Mouse (Mus musculus): ENCODE results near the gene Rapgef1. TPM values are rescaled to one million over a fixed set of nuclear protein-coding genes. Genes with fewer than 3 reads are reported as not detected.

Gene Rapgef1
- total RNA-seq, 1 experiment, result 48.5 TPM

GRCm38 (mm10) chr2:29574187-29574586, 45.3 kb upstream of the Rapgef1 start:
- Histone ChIP-seq H3K9ac (ENCODE audit: insufficient read depth, low read depth, low read length, poor library complexity, severe bottlenecking) (no peak overlapping the region), H3K27ac (ENCODE audit: insufficient read depth, low read depth, low read length, poor library complexity, severe bottlenecking) (no peak overlapping the region), H3K36me3 (ENCODE audit: control insufficient read depth, insufficient read depth, low read length, poor library complexity, severe bottlenecking) (no peaks in the 10 kb centered on the region), H3K9me3 (ENCODE audit: control insufficient read depth, insufficient read depth, low read depth, low read length) (no peaks in the 10 kb centered on the region), H3K4me1 (ENCODE audit: control insufficient read depth in 2 of 2, insufficient read depth in 2 of 2, low read length in 2 of 2, poor library complexity in 1 of 2) (peaks cover 5 to 14% of the 10 kb centered on the region in 2 experiments; a peak in 3 of 4 replicates), H3K4me3 (ENCODE audit: insufficient read depth in 1 of 2, low read depth in 1 of 2, low read length in 2 of 2, poor library complexity in 1 of 2, severe bottlenecking in 1 of 2) (no peak overlapping the region)
- DNase-seq (ENCODE audit: low read depth, low spot score), result no peak
- in situ Hi-C loops (cut with MboI; ENCODE audit: low sequenced_read_pairs in 2 of 2, unreplicated experiment in 2 of 2), result no loop called here
- TF ChIP-seq MAFK (IDR thresholded peaks at IDR 0.05; ENCODE audit: insufficient read depth, low read depth, low read length), result no peak
- TF ChIP-seq ZC3H11A (IDR thresholded peaks at IDR 0.05; ENCODE audit: borderline replicate concordance, low read depth, low read length), result no peak
- TF ChIP-seq CHD2 (IDR thresholded peaks at IDR 0.05; ENCODE audit: low read depth, low read length), result no peak
- TF ChIP-seq HCFC1 (IDR thresholded peaks at IDR 0.05; ENCODE audit: borderline replicate concordance, insufficient read depth, low read length), result no peak
- TF ChIP-seq ZNF384 (IDR thresholded peaks at IDR 0.05; ENCODE audit: low read depth, low read length), result no peak

GRCm38 (mm10) chr2:29582415-29582814, 37.1 kb upstream of the Rapgef1 start:
- Histone ChIP-seq H3K27ac (ENCODE audit: insufficient read depth, low read depth, low read length, poor library complexity, severe bottlenecking) (no peak overlapping the region), H3K4me1 (ENCODE audit: control insufficient read depth in 2 of 2, insufficient read depth in 2 of 2, low read length in 2 of 2, poor library complexity in 1 of 2) (no peaks in the 10 kb centered on the region), H3K9me3 (ENCODE audit: control insufficient read depth, insufficient read depth, low read depth, low read length) (no peaks in the 10 kb centered on the region), H3K36me3 (ENCODE audit: control insufficient read depth, insufficient read depth, low read length, poor library complexity, severe bottlenecking) (no peaks in the 10 kb centered on the region), H3K4me3 (ENCODE audit: insufficient read depth in 1 of 2, low read depth in 1 of 2, low read length in 2 of 2, poor library complexity in 1 of 2, severe bottlenecking in 1 of 2) (no peak overlapping the region), H3K9ac (ENCODE audit: insufficient read depth, low read depth, low read length, poor library complexity, severe bottlenecking) (no peak overlapping the region)
- peak; percentile 83; the same call in 1 of the 2 replicates for TF ChIP-seq ZC3H11A (IDR thresholded peaks at IDR 0.05; ENCODE audit: borderline replicate concordance, low read depth, low read length)
- TF ChIP-seq HCFC1 (IDR thresholded peaks at IDR 0.05; ENCODE audit: borderline replicate concordance, insufficient read depth, low read length), result no peak
- in situ Hi-C loops (cut with MboI; ENCODE audit: low sequenced_read_pairs in 2 of 2, unreplicated experiment in 2 of 2), result loop anchor here in 1 of 2 experiments (25.0 kb wide), 1 partner anchor 370 kb away; no protein-coding TSS in a partner anchor
- peak; percentile 60 for DNase-seq (ENCODE audit: low read depth, low spot score)

- DNase-seq (ENCODE audit: low read depth, low spot score), result no peak
- no peaks in the 10 kb centered on the region for H3K9me3 ChIP-seq (ENCODE audit: control insufficient read depth, insufficient read depth, low read depth, low read length)
- H3K36me3 ChIP-seq (ENCODE audit: control insufficient read depth, insufficient read depth, low read length, poor library complexity, severe bottlenecking), result no peaks in the 10 kb centered on the region
- no peaks in the 10 kb centered on the region for H3K4me1 ChIP-seq (ENCODE audit: control insufficient read depth in 2 of 2, insufficient read depth in 2 of 2, low read length in 2 of 2, poor library complexity in 1 of 2)
- H3K27ac ChIP-seq (ENCODE audit: insufficient read depth, low read depth, low read length, poor library complexity, severe bottlenecking), result no peak overlapping the region
- in situ Hi-C loops (cut with MboI; ENCODE audit: low sequenced_read_pairs in 2 of 2, unreplicated experiment in 2 of 2), result loop anchor here in 1 of 2 experiments (25.0 kb wide), 1 partner anchor 374 kb away; no protein-coding TSS in a partner anchor
- no peak overlapping the region for H3K9ac ChIP-seq (ENCODE audit: insufficient read depth, low read depth, low read length, poor library complexity, severe bottlenecking)
- no peak for TF ChIP-seq ZC3H11A (IDR thresholded peaks at IDR 0.05; ENCODE audit: borderline replicate concordance, low read depth, low read length)
- no peak for TF ChIP-seq ZNF384 (IDR thresholded peaks at IDR 0.05; ENCODE audit: low read depth, low read length)
- TF ChIP-seq MAFK (IDR thresholded peaks at IDR 0.05; ENCODE audit: insufficient read depth, low read depth, low read length), result no peak
- TF ChIP-seq CHD2 (IDR thresholded peaks at IDR 0.05; ENCODE audit: low read depth, low read length), result no peak
- TF ChIP-seq HCFC1 (IDR thresholded peaks at IDR 0.05; ENCODE audit: borderline replicate concordance, insufficient read depth, low read length), result no peak
- no peak overlapping the region for H3K4me3 ChIP-seq (ENCODE audit: insufficient read depth in 1 of 2, low read depth in 1 of 2, low read length in 2 of 2, poor library complexity in 1 of 2, severe bottlenecking in 1 of 2)
Observed at GRCm38 (mm10) chr2:29586017-29586702, 33.4 kb upstream of the Rapgef1 start.

- Histone ChIP-seq H3K4me1 (ENCODE audit: control insufficient read depth in 2 of 2, insufficient read depth in 2 of 2, low read length in 2 of 2, poor library complexity in 1 of 2) (no peaks in the 10 kb centered on the region), H3K36me3 (ENCODE audit: control insufficient read depth, insufficient read depth, low read length, poor library complexity, severe bottlenecking) (no peaks in the 10 kb centered on the region), H3K27ac (ENCODE audit: insufficient read depth, low read depth, low read length, poor library complexity, severe bottlenecking) (no peak overlapping the region), H3K9ac (ENCODE audit: insufficient read depth, low read depth, low read length, poor library complexity, severe bottlenecking) (no peak overlapping the region), H3K9me3 (ENCODE audit: control insufficient read depth, insufficient read depth, low read depth, low read length) (no peaks in the 10 kb centered on the region), H3K4me3 (ENCODE audit: insufficient read depth in 1 of 2, low read depth in 1 of 2, low read length in 2 of 2, poor library complexity in 1 of 2, severe bottlenecking in 1 of 2) (no peak overlapping the region)
- in situ Hi-C loops (cut with MboI; ENCODE audit: low sequenced_read_pairs in 2 of 2, unreplicated experiment in 2 of 2), result loop anchor here in 1 of 2 experiments (25.0 kb wide), 1 partner anchor 376 kb away; no protein-coding TSS in a partner anchor
- no peak for DNase-seq (ENCODE audit: low read depth, low spot score)
- TF ChIP-seq CHD2 (IDR thresholded peaks at IDR 0.05; ENCODE audit: low read depth, low read length), result no peak
- no peak for TF ChIP-seq HCFC1 (IDR thresholded peaks at IDR 0.05; ENCODE audit: borderline replicate concordance, insufficient read depth, low read length)
Observed at GRCm38 (mm10) chr2:29588006-29588405, 31.5 kb upstream of the Rapgef1 start.

Data from ES-E14 (cell line).